12 mouse cellular contexts compared by ENCODE assay signal in genomic region chr1:134913535-134913934, GRCm38 (mm10). TPM values are rescaled to one million over a fixed set of nuclear protein-coding genes. Genes with fewer than 3 reads are reported as not detected.
DNase-seq lines count a peak whose midpoint lies in the region; ATAC-seq and TF ChIP-seq lines count a peak whose summit lies in the region.
"Had no signal": no experiment of that assay in that cellular context is flagged by ENCODE, and none has a peak within 500 bp of the region (broad histone marks: within the 10 kb centered on the region; RNA-seq: fewer than 3 reads in every experiment).

No protein-coding gene starts in this region.

- ATAC-seq in cerebellum, adult (ENCODE audit: insufficient number of reproducible peaks, low FRiP score, low TSS enrichment) = no peak
- no peak for ATAC-seq in lung, postnatal 0 days
- ATAC-seq in intestine, embryonic 15.5 days = no peak
- ATAC-seq: forebrain, embryonic 15.5 days; intestine, postnatal 0 days had no signal

- H3K4me1 ChIP-seq in lung, postnatal 0 days (ENCODE audit: insufficient read depth, low read depth, low read length) = no peaks in the 10 kb centered on the region
- peaks cover 2% of the 10 kb centered on the region; the same call in 1 of the 2 replicates for H3K4me1 ChIP-seq in intestine, embryonic 15.5 days (replicated peaks)

- H3K27me3 ChIP-seq in lung, postnatal 0 days (replicated peaks; ENCODE audit: insufficient read depth, low read length) = no peaks in the 10 kb centered on the region
- H3K27me3 ChIP-seq in intestine, embryonic 15.5 days (replicated peaks) = no peaks in the 10 kb centered on the region
- H3K27me3 ChIP-seq: forebrain, embryonic 15.5 days; lung, embryonic 15.5 days had no signal

- 82% methylated on average over 4 of the region's 4 CpGs for WGBS in lung, postnatal 0 days
- 94% methylated on average over 4 of the region's 4 CpGs for WGBS in intestine, embryonic 15.5 days

- H3K36me3 ChIP-seq in lung, postnatal 0 days (ENCODE audit: insufficient read depth, low read length) = no peaks in the 10 kb centered on the region
- H3K36me3 ChIP-seq in intestine, embryonic 15.5 days = no peaks in the 10 kb centered on the region
- H3K36me3 ChIP-seq: forebrain, embryonic 15.5 days; lung, embryonic 15.5 days had no signal

- TF ChIP-seq EP300 in lung, postnatal 0 days (IDR thresholded peaks at IDR 0.05) = no peak

- H3K4me2 ChIP-seq in lung, postnatal 0 days (replicated peaks; ENCODE audit: low read depth, low read length) = no peak overlapping the region
- no peak overlapping the region for H3K4me2 ChIP-seq in intestine, embryonic 15.5 days (replicated peaks)
- H3K4me2 ChIP-seq: forebrain, embryonic 15.5 days; lung, embryonic 15.5 days had no signal

- DNase-seq in cerebellum, adult 18-20 months = peak; percentile 46 to 57
- DNase-seq in lung, postnatal 36 days = peak; percentile 52
- DNase-seq in lung, postnatal 0 days (ENCODE audit: low spot score) = no peak
- DNase-seq in gastrocnemius, adult 8-10 months (ENCODE audit: low spot score in 2 of 2) = peak; percentile 65 to 71
- DNase-seq in heart, postnatal 4 days = peak; percentile 30
- DNase-seq in T-cell, adult 2 months (ENCODE audit: low spot score) = no peak
- DNase-seq: B cell, adult 2 months had no signal

- no peak for TF ChIP-seq CTCF in lung, postnatal 0 days (IDR thresholded peaks at IDR 0.05)

- no peaks in the 10 kb centered on the region for H3K9me3 ChIP-seq in lung, postnatal 0 days (ENCODE audit: low read length)
- no peaks in the 10 kb centered on the region for H3K9me3 ChIP-seq in intestine, embryonic 15.5 days
- H3K9me3 ChIP-seq: forebrain, embryonic 15.5 days; lung, embryonic 15.5 days had no signal

- no peak overlapping the region for H3K4me3 ChIP-seq in lung, postnatal 0 days (ENCODE audit: low read depth, low read length)
- H3K4me3 ChIP-seq in intestine, embryonic 15.5 days (replicated peaks) = no peak overlapping the region
- H3K4me3 ChIP-seq: forebrain, embryonic 15.5 days; lung, embryonic 15.5 days had no signal

- H3K9ac ChIP-seq in lung, postnatal 0 days (replicated peaks; ENCODE audit: low read depth) = no peak overlapping the region
- H3K9ac ChIP-seq in intestine, embryonic 15.5 days = no peak overlapping the region
- H3K9ac ChIP-seq: forebrain, embryonic 15.5 days; lung, embryonic 15.5 days had no signal

- no peak overlapping the region for H3K27ac ChIP-seq in lung, postnatal 0 days (ENCODE audit: low read length)
- no peak overlapping the region for H3K27ac ChIP-seq in intestine, embryonic 15.5 days
- H3K27ac ChIP-seq: forebrain, embryonic 15.5 days; lung, embryonic 15.5 days had no signal

RNA-seq across cellular contexts. Expression of gene Ppp1r12b, which starts 42.2 kb away (rescaled TPM):
- polyA plus RNA-seq in lung, postnatal 0 days (2015; fragmentation: Nextera tagmentation; extraction: Ambion mirVana) = 5.4 and 6.1 TPM in 2 replicates
- total RNA-seq in gastrocnemius, adult 8-10 months (2022) = 100 to 1,000 TPM; 167 to 191 (median 183) TPM
- 100 to 1,000 TPM; 118 to 124 TPM for total RNA-seq in heart, postnatal 4 days (2021)
- polyA plus RNA-seq in intestine, embryonic 15.5 days (2015; fragmentation: Nextera tagmentation; extraction: Ambion mirVana) = 18.0 and 19.3 TPM in 2 replicates

RNA-seq across cellular contexts. Expression of gene Ube2t, which starts 48.8 kb away (rescaled TPM):
- polyA plus RNA-seq in lung, postnatal 0 days (2015; fragmentation: Nextera tagmentation; extraction: Ambion mirVana) = 4.7 and 5.6 TPM in 2 replicates
- total RNA-seq in gastrocnemius, adult 8-10 months (2022) = 1 to 10 TPM; 3.6 to 9.1 (median 6.4) TPM
- total RNA-seq in heart, postnatal 4 days (2021) = 10 to 100 TPM; 22.6 to 24.2 TPM
- polyA plus RNA-seq in intestine, embryonic 15.5 days (2015; fragmentation: Nextera tagmentation; extraction: Ambion mirVana) = 31.1 and 31.9 TPM in 2 replicates

Comparison
In these comparisons a context has a peak if more than half of its experiments do, and no peak if none do; other contexts are left out.
1. DNase-seq: peak in cerebellum, adult 18-20 months (2 of 2), lung, postnatal 36 days (single experiment), gastrocnemius, adult 8-10 months (2 of 2) and heart, postnatal 4 days (single experiment); none in lung, postnatal 0 days (single experiment) and T-cell, adult 2 months (single experiment).